Mouse (Mus musculus) kidney, postnatal 25 days (tissue): Measurements from ENCODE around the gene Acadm.

Experiments used
- DNase-seq, 2 experiments: peaks; one replicate each; pipeline ENCODE4 v3.0.0; 2021; ENCODE audit warnings: mixed read lengths in 2 of 2

The Acadm gene

DNA sequence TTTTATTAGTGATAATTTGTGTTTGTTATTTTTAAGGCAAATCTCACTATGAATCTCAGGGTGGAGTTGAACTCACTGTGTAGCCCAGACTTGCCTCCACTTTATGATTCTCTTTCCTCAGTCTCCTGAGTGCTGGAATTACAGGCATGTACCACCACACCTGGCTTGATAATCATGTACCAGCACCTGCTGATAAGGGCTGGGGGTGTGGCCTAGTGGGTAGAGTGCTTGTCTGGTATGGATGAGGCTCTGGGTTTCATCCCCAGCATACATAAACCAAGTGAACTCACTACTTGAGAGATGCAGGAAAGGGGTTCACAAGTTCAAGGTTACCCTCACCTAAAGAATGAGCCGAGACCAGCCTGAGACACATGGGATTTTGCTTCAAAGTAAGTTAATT is 42.5 kb downstream of the Acadm start:
- DNase-seq = no peak

DNA sequence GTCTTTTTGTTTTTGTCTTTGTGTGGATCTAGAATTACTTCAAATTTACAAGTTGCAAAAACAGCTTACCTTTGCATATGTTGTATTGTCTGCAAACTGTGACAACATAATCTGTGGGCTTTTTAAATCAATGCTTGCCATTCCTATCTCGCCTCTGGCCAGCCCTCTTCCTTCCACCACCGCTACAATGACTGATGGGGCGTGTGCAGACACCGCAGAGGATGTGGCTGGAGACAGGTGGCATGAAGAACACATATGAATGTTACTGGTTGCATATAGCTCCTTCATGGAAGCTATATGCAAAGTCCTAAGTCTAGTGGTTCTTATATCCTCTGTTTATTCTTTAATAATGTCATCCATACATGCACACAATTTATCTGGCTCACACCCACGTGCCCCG is 47.2 kb downstream of the Acadm start:
- no peak for DNase-seq

- DNase-seq = no peak
These were observed 49.0 kb downstream of the Acadm start for GRCm38 (mm10) chr3:153895454-153895853.

DNA sequence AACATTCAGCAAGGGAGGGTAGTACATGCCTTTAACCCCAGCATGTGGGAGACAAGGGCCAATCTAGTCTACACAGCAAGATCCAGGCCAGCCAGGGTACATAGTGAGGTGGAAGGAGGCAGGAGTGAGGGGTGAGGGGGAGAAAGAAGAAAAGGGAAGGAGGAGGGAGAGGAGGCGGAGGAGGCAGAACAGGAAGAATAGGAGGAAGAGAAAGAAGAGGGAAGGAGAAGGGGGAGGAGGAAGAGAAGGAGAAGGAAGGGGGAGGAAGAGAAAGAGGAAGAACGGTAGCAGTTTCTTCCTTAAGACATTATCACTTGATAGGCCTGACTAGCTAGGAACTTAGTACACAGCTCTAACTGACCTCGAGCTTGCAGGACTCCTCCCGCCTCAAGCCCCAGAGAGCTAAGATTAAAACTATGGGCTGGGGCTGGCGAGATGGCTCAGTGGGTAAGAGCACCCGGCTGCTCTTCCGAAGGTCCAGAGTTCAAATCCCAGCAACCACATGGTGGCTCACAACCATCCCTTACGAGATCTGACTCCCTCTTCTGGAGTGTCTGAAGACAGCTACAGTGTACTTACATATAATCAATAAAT is 55.1 kb downstream of the Acadm start:
- no peak for DNase-seq

GRCm38 (mm10) chr3:153888141-153888540 is 56.3 kb downstream of the Acadm start:
- no peak for DNase-seq

GRCm38 (mm10) chr3:153886296-153886695 is 58.1 kb downstream of the Acadm start:
- no peak for DNase-seq
